Mouse (Mus musculus) kidney, embryonic 14.5 days (tissue): ENCODE results near the gene Isg20. TPM values are rescaled to one million over a fixed set of nuclear protein-coding genes. Genes with fewer than 3 reads are reported as not detected.

Source experiments
- ATAC-seq: fragments of 200-750 bp; cut with Nextera tagmentation; 2 replicates; pipeline ENCODE4 v1.8.0; 2017; ENCODE audit warnings: moderate number of reproducible peaks, mild to moderate bottlenecking, moderate TSS enrichment, moderate library complexity; ENCODE audit not compliant: low FRiP score, low TSS enrichment
- H3K27ac ChIP-seq: fragments of 300-500 bp; sonication (generic); 2 replicates; pipeline ENCODE4 v1.5.1; 2014; ENCODE audit warnings: low read depth, mild to moderate bottlenecking, low read length, moderate library complexity, mixed read lengths
- H3K27me3 ChIP-seq: fragments of 300-500 bp; sonication (generic); 2 replicates; pipeline ENCODE4 v1.6.1; 2014; ENCODE audit warnings: mild to moderate bottlenecking, low read length; ENCODE audit not compliant: control insufficient read depth, insufficient read depth
- H3K36me3 ChIP-seq: fragments of 300-500 bp; sonication (generic); 2 replicates; pipeline ENCODE4 v1.6.1; 2014; ENCODE audit warnings: low read length, mixed read lengths; ENCODE audit not compliant: control insufficient read depth, insufficient read depth
- H3K4me1 ChIP-seq: fragments of 300-500 bp; sonication (generic); 2 replicates; pipeline ENCODE4 v1.6.1; 2014; ENCODE audit warnings: low read length, mixed read lengths; ENCODE audit not compliant: control insufficient read depth, insufficient read depth
- H3K4me2 ChIP-seq: fragments of 300-500 bp; sonication (generic); replicated peaks from 2 replicates; pipeline ENCODE4 v1.6.1; 2014; ENCODE audit warnings: low read depth, mild to moderate bottlenecking, low read length
- H3K4me3 ChIP-seq: fragments of 300-500 bp; sonication (generic); 2 replicates; pipeline ENCODE4 v1.5.1; 2014; ENCODE audit warnings: mild to moderate bottlenecking, low read length
- H3K9ac ChIP-seq: fragments of 300-500 bp; sonication (generic); 2 replicates; pipeline ENCODE4 v1.6.1; 2014; ENCODE audit warnings: low read depth, mild to moderate bottlenecking, low read length, moderate library complexity
- H3K9me3 ChIP-seq: fragments of 300-500 bp; sonication (generic); 2 replicates; pipeline ENCODE4 v1.6.1; 2016; ENCODE audit warnings: low read length; ENCODE audit not compliant: control insufficient read depth
- WGBS: fragments of 180-500 bp; shearing (Covaris S2); extraction: QIAGEN DNeasy Blood & Tissue Kit; methylation state at CpG from one replicate; pipeline ENCODE4 v1.1.7; 2014; 5-methylcytosine and 5-hydroxymethylcytosine counted together
- polyA plus RNA-seq: library from polyadenylated mRNA; unstranded; fragments of >200 nt; fragmentation: Nextera tagmentation; extraction: Ambion mirVana; gene quantifications from 2 replicates; pipeline ENCODE4 v1.2.1, GENCODE M21; 2014

Gene Isg20
- polyA plus RNA-seq, 1 experiment from 2014 or later: 0.96 TPM

- H3K27ac ChIP-seq: no peak overlapping the region
- peak overlapping the region; percentile 29 for H3K4me3 ChIP-seq
- H3K36me3 ChIP-seq: no peaks in the 10 kb centered on the region
- no peak overlapping the region for H3K9ac ChIP-seq
- ATAC-seq: peak; percentile 50; the same call in 1 of the 2 replicates
- H3K9me3 ChIP-seq: no peaks in the 10 kb centered on the region
- peak overlapping the region; percentile 36 for H3K4me2 ChIP-seq
- 2% methylated on average over 18 of the region's 23 CpGs for WGBS
- H3K4me1 ChIP-seq: 0 out of 2 replicates have a peak, but pooled peaks cover 13% of the 10 kb centered on the region
- peaks cover 43% of the 10 kb centered on the region for H3K27me3 ChIP-seq
Observed at GRCm38 (mm10) chr7:78882469-78882837, 30.8 kb upstream of the Isg20 start.

- H3K27me3 ChIP-seq: peaks cover 43% of the 10 kb centered on the region
- 0 out of 2 replicates have a peak, but pooled peaks cover 13% of the 10 kb centered on the region for H3K4me1 ChIP-seq
- ATAC-seq: no peak
- H3K9ac ChIP-seq: peak overlapping the region; percentile 34; the same call in 1 of the 2 replicates
- H3K4me2 ChIP-seq: peak overlapping the region; percentile 36; the same call in 1 of the 2 replicates
- no peaks in the 10 kb centered on the region for H3K36me3 ChIP-seq
- WGBS: 1% methylated on average over 30 of the region's 34 CpGs
- no peak overlapping the region for H3K27ac ChIP-seq
- peak overlapping the region; percentile 29 for H3K4me3 ChIP-seq
- H3K9me3 ChIP-seq: no peaks in the 10 kb centered on the region
Observed at GRCm38 (mm10) chr7:78883016-78883725, 30.1 kb upstream of the Isg20 start.

- no peak overlapping the region for H3K9ac ChIP-seq
- ATAC-seq: no peak
- H3K4me1 ChIP-seq: 0 out of 2 replicates have a peak, but pooled peaks cover 13% of the 10 kb centered on the region
- no peaks in the 10 kb centered on the region for H3K36me3 ChIP-seq
- WGBS: 11% methylated on average over 8 of the region's 8 CpGs
- no peaks in the 10 kb centered on the region for H3K9me3 ChIP-seq
- no peak overlapping the region for H3K4me2 ChIP-seq
- H3K4me3 ChIP-seq: no peak overlapping the region
- H3K27ac ChIP-seq: no peak overlapping the region
- H3K27me3 ChIP-seq: peaks cover 45% of the 10 kb centered on the region
Observed at GRCm38 (mm10) chr7:78883726-78884060, 29.5 kb upstream of the Isg20 start.

GRCm38 (mm10) chr7:78884139-78884538 lies 29.1 kb upstream of the Isg20 start:
- H3K9ac ChIP-seq: no peak overlapping the region
- H3K4me1 ChIP-seq: 0 out of 2 replicates have a peak, but pooled peaks cover 13% of the 10 kb centered on the region
- no peak overlapping the region for H3K27ac ChIP-seq
- no peaks in the 10 kb centered on the region for H3K9me3 ChIP-seq
- H3K27me3 ChIP-seq: peaks cover 44% of the 10 kb centered on the region
- no peak for ATAC-seq
- H3K36me3 ChIP-seq: no peaks in the 10 kb centered on the region
- H3K4me3 ChIP-seq: no peak overlapping the region
- no peak overlapping the region for H3K4me2 ChIP-seq
- 9% methylated on average over 6 of the region's 6 CpGs for whole genome bisulfite sequencing

- peaks cover 45% of the 10 kb centered on the region for H3K27me3 ChIP-seq
- no peak overlapping the region for H3K9ac ChIP-seq
- H3K4me3 ChIP-seq: no peak overlapping the region
- H3K4me1 ChIP-seq: 0 out of 2 replicates have a peak, but pooled peaks cover 13% of the 10 kb centered on the region
- H3K9me3 ChIP-seq: no peaks in the 10 kb centered on the region
- WGBS: 69% methylated on average over 5 of the region's 5 CpGs
- ATAC-seq: no peak
- no peak overlapping the region for H3K4me2 ChIP-seq
- no peaks in the 10 kb centered on the region for H3K36me3 ChIP-seq
- no peak overlapping the region for H3K27ac ChIP-seq
Observed at GRCm38 (mm10) chr7:78885404-78885803, 27.8 kb upstream of the Isg20 start.

- Histone ChIP-seq H3K4me1 (0 out of 2 replicates have a peak, but pooled peaks cover 13% of the 10 kb centered on the region), H3K9ac (no peak overlapping the region), H3K4me2 (no peak overlapping the region), H3K27ac (no peak overlapping the region), H3K27me3 (peaks cover 41% of the 10 kb centered on the region), H3K9me3 (no peaks in the 10 kb centered on the region), H3K4me3 (no peak overlapping the region), H3K36me3 (no peaks in the 10 kb centered on the region)
- 84% methylated on average over 4 of the region's 4 CpGs for WGBS
- no peak for ATAC-seq
Observed at GRCm38 (mm10) chr7:78886496-78886895, 26.7 kb upstream of the Isg20 start.

- H3K36me3 ChIP-seq: no peaks in the 10 kb centered on the region
- WGBS: 14% methylated on average over 9 of the region's 9 CpGs
- no peak overlapping the region for H3K9ac ChIP-seq
- no peaks in the 10 kb centered on the region for H3K9me3 ChIP-seq
- no peak overlapping the region for H3K4me3 ChIP-seq
- H3K27me3 ChIP-seq: peaks cover 36% of the 10 kb centered on the region
- H3K4me2 ChIP-seq: no peak overlapping the region
- no peak for ATAC-seq
- no peak overlapping the region for H3K27ac ChIP-seq
- 0 out of 2 replicates have a peak, but pooled peaks cover 9% of the 10 kb centered on the region for H3K4me1 ChIP-seq
Observed at GRCm38 (mm10) chr7:78887431-78887842, 25.8 kb upstream of the Isg20 start.

- Histone ChIP-seq H3K36me3 (no peaks in the 10 kb centered on the region), H3K27ac (no peak overlapping the region), H3K27me3 (peaks cover 11% of the 10 kb centered on the region; the same call in 1 of the 2 replicates), H3K4me1 (no peaks in the 10 kb centered on the region), H3K4me2 (no peak overlapping the region), H3K9ac (no peak overlapping the region), H3K9me3 (no peaks in the 10 kb centered on the region), H3K4me3 (no peak overlapping the region)
- WGBS: 2% methylated on average over 16 of the region's 16 CpGs
- ATAC-seq: peak; percentile 40; the same call in 1 of the 2 replicates
Observed at GRCm38 (mm10) chr7:78890641-78891040, 22.6 kb upstream of the Isg20 start.

GRCm38 (mm10) chr7:78893917-78894316 lies 19.3 kb upstream of the Isg20 start:
- H3K36me3 ChIP-seq: no peaks in the 10 kb centered on the region
- peaks cover 4% of the 10 kb centered on the region; the same call in 1 of the 2 replicates for H3K9me3 ChIP-seq
- peaks cover 5% of the 10 kb centered on the region; the same call in 1 of the 2 replicates for H3K4me1 ChIP-seq
- H3K27me3 ChIP-seq: peaks cover 3% of the 10 kb centered on the region; the same call in 1 of the 2 replicates
- H3K4me2 ChIP-seq: no peak overlapping the region
- WGBS: 91% methylated on average over 10 of the region's 10 CpGs
- H3K9ac ChIP-seq: no peak overlapping the region
- no peak for ATAC-seq
- H3K4me3 ChIP-seq: no peak overlapping the region
- no peak overlapping the region for H3K27ac ChIP-seq
